Mouse (Mus musculus) ZHBTc4 (cell line): ENCODE results near the gene Ndufa7.

Experiments used
- DNase-seq: peaks from one replicate; pipeline ENCODE4 v3.0.0-alpha.2; 2011; ENCODE audit warnings: low read depth, low spot score

Ndufa7 gene

DNA sequence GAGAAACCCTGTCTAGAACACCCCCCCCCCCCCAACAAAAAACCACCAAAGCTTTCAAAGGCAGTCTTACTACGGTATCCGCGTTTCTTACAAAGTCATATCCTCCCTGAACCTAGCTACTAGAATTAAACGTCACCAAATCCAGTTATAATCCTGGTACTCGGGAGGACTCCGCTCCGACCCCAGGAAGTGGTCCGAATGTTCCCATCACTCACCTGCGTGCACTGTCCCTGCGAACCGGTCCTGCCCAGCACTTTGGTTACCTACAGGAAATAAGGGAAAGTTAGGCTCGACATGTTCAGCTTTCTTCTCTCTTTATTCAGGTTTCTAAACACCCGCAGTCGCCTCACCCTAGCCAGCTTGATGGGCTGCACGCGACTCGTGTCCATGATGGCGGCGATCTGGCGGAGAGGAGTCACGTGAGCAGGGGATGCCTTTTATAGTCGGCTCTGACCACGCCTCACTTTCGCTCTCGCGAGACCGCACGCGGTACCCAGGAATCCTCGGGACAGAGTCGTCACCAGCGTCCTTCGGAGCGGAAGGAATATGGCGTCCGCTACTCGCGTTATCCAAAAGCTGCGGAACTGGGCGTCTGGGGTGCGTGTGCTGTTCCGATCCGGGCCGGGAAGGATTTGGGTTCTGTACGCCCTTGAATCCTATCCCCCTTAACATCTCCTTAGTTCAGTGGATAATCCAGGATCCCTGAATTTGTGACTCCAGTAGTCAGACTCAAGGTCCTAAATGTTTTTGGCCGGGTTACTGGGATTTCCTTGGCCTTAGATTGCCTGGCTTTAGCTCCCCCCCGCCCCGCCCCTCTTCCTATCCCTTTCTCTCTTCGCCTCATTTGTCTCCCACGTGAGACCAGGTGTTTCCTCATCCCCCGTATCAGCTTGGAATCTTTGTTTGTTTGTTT, at the start of gene Ndufa7, which contains the start of gene Rps28:
Gene Ndufa7, plus strand, starts transcription at position 489 of the 913 bp plus-strand sequence.
Gene Rps28, minus strand, starts transcription at position 479 of the 913 bp plus-strand sequence.
- peak; percentile 97 for DNase-seq

DNA sequence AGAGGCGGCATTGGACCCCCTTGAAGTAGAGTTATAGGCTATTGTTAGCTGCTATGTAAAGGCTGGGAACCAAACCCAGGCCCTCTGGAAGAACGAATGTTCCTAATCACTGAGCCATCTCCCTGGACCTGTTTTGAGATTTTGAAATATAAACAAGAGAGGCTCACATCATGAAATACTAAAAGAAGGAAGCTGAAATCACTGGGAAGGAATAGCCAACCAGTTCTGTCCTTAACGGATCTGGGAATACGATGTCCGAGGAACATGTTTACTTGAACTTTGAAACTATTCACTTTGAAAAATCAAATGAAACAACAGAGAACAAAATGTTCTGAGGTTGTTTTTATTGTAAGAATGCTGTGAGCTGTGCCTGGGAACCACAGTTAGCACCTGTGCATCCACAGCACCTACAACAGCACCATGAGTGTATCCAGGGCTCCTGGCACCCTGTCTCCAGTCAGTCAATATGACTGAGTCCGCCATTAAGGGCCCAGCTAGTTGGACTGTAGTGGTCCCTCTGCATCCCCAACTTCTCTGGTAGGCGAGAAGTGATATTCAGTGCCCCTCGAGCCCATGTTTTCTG, 49.7 kb upstream of the Ndufa7 start:
- DNase-seq: no peak

- no peak for DNase-seq
These were observed 49.1 kb upstream of the Ndufa7 start for GRCm38 (mm10) chr17:33775287-33775686.

DNA sequence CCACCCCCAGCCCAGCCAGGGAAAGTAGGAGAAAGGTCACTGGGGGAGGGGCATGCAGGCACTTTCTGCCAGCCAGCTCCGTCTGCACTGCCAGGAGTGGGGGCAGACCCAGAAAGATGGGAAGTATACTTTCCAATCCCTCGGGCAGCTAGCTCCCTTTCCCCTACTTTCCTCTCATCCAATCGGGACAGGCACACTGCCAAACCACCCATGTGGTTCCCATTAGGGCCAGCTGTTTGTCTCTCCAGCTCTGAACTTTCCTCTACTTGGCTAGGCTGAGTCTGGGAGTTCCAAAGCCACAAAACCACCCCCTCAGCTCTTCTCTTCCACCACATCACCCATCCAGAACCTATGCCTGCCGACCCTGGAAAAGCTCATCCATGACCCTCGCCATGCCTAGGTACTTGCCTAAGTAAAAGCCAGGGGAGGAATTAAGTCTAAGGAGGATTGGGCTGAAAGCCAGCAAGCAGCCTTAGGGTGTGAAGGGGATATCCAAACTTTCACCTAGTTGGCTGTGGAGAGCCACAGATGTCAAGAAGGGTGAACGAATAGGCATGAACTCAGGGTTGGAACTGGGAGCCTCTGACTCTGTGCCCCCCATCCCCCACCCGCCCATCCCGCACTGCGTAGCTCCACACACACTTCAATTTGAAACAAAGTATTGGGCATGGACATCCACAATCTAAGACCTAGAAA, 45.0 kb upstream of the Ndufa7 start:
- DNase-seq: no peak

GRCm38 (mm10) chr17:33779967-33780295, 44.4 kb upstream of the Ndufa7 start:
- DNase-seq: no peak

- no peak for DNase-seq
These were observed 43.9 kb upstream of the Ndufa7 start for GRCm38 (mm10) chr17:33780431-33780830.

GRCm38 (mm10) chr17:33781124-33781977, 43.0 kb upstream of the Ndufa7 start, which contains the start of gene Angptl4:
Angptl4 (minus strand) TSS chr17:33781830.
- peak; percentile 90 for DNase-seq

- DNase-seq: peak; percentile 41
These were observed 42.3 kb upstream of the Ndufa7 start for GRCm38 (mm10) chr17:33782067-33782466.

- DNase-seq: no peak
These were observed 41.0 kb upstream of the Ndufa7 start for GRCm38 (mm10) chr17:33783408-33783807.

DNA sequence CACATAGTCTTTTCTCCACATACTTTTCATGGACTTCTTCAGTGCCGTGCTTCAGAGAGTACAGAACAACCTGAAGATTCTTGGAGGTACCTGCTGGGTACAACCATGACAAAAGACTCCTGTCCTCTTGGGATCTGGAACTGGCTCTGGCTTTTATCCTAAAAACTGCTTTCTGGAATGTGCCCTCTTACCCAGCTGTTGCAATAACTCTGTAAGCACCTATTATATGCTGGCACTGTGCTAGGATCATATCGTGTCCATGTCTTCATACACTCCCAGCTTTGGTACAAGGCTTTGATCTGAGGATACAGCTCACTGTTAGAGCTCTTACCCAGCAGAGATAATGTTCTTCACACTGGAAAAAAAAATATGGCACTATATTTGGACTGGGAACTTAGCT, 39.4 kb upstream of the Ndufa7 start:
- DNase-seq: no peak

GRCm38 (mm10) chr17:33786375-33786774, 38.0 kb upstream of the Ndufa7 start:
- DNase-seq: no peak

DNA sequence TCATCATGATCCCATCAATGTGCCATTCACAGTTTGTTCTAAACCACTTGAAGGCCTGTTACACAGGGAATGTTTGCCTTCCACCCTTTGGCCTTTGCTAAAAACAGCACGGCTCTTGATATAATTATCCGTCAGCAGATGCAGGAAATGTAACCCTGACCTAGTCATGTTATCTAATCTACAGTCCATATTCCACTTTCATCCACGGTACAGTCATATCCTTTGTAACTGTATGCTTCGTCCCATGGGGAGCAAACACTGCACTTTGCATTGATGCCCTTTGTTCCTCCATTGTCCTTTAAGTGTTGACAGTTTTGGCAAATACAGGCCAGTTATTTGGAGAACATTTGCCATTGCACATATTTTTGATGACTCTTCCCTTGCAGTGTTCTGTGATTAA, 35.6 kb upstream of the Ndufa7 start:
- DNase-seq: no peak

DNA sequence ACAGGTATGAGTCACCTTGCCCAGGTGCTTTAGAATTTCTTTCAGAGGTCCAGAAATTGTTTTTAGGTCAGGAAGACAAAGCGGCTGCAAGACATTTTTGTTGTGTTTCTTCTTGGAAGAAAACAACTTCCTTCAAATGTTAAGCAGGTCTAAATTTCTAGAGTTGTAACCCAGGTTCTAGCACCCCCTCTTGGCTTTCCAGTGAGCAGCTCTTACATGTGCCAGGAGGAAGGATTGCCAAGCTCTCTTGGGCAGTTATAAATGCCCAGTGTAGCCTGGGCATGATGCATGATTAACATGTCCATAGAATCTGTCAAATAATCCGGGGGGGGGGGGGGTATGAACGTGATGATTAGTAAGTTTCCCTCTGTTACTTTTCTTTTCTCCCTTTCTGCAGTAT, 26.1 kb upstream of the Ndufa7 start:
- no peak for DNase-seq

- no peak for DNase-seq
These were observed 25.1 kb upstream of the Ndufa7 start for GRCm38 (mm10) chr17:33799277-33799676.

DNA sequence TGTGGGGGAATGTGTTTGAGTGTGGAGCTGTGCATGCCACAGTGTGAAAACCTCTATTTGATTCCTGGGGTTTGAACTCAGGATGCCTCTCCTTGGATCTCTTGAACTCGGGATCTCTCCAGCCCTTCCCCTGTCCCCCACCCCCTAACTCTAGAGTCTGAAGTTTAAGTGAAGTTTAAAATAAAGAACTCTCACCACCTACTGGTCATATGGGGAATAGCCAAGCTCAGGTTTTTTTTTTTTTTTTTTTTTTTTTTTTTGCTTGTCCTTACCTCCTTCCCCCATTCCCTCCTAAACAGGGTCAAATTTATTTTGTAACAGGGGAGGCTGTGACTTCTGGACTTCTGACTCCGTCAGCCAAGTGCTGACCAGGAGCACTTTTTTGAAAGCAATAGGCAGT, 22.2 kb upstream of the Ndufa7 start:
- peak; percentile 72 for DNase-seq

- peak; percentile 67 for DNase-seq
These were observed 20.2 kb upstream of the Ndufa7 start for GRCm38 (mm10) chr17:33804205-33804604.

- peak; percentile 30 for DNase-seq
These were observed 19.6 kb upstream of the Ndufa7 start for GRCm38 (mm10) chr17:33804745-33805144.

DNA sequence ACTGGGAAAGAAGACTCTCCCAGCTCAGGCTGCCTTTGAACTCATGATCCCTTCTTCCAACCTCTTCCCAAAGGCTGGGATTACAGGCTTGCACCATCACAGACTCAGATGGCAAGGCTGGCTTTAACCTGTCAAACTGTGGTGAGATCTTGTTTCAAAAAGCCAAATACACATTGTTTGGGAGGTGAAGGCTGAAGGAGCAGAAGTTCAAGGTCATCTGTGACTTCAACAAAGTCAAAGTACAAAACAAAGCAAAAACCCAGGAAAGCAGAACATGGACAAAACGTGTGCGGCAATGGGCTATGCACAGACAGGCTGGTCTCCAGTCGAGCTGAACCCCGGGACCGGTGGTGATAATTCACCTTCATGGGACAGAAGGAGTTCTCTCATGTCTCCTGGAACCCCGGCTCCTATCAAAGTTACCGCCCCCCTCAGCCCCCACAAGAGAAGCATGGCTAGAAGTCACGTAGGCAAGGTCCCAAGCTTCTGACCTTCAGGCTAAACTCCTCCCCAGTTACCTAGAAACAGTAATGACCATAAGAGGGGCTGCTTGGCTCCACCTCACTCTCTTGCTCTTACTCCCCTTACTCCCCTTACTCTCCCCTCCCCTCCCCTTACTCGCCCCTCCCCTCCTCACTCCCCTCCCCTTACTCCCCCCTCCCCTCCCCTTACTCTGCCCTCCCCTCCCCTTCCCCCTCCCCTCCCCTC, 17.0 kb upstream of the Ndufa7 start:
- DNase-seq: peak; percentile 89

DNA sequence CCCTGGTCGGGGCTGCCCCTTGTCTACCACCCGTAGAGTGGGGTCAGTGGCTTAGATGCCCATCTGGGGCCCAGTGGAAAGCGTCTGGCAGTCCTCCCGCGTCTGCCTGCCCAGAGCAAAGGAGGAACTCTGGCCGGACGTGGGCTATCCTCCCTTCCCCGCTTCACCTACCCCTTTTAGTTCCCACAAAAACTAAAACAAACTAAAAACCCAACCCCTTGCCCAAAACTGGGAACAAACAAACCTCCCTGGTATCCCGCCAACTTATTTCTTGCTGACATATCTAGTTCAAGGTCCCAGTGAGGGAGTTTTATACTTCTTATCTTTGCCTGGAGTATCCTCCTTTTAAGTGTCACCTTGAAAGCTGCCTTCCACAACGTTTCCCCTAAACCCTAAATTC, 16.2 kb upstream of the Ndufa7 start:
- no peak for DNase-seq

GRCm38 (mm10) chr17:33810334-33811141, 13.8 kb upstream of the Ndufa7 start, which contains the start of gene Kank3:
Kank3 (plus strand) TSS chr17:33810519.
- peak; percentile 99 for DNase-seq
